Mouse (Mus musculus): ENCODE measurements at regions not wholly inside any gene's neighbourhood (a gene's known extent, or its start where the extent isn't known, plus 50 kb on each side); places are given as distances from the start of the nearest gene placed in this dataset.

DNA sequence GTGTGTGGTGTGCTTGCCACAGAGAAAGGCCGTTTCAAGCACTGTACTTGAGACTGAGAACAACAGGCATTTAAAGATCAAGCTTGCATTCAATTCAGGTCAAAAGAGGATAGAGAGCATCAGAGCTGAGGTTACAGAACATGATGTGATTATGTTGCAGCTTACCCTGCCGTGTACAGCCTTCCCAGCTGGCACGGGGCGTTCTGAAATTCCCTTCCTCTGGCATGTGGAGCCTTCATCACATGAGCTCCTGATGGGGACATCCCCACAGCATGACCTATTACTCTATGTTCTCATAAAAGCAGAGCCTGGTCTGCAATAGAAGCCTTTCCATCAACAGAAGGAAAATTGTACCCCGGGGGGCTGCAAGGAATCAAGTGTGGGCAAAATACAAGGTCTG is 62.5 kb upstream of the Spag17 start:
- TF ChIP-seq CTCF (IDR thresholded peaks at IDR 0.05; ENCODE audit: control insufficient read depth, insufficient read depth, insufficient read length) (no peak), MAX (IDR thresholded peaks at IDR 0.05) (no peak)

Data from C2C12 (cell line).